Mouse (Mus musculus) MEL (cell line): Measurements from ENCODE around the gene Nfkbib. TPM values are rescaled to one million over a fixed set of nuclear protein-coding genes. Genes with fewer than 3 reads are reported as not detected.

Experiments used
- DNase-seq: peaks from one replicate; pipeline ENCODE4 v3.0.0; 2011; ENCODE audit warnings: low read depth, low spot score
- H3K27ac ChIP-seq: 2 replicates; pipeline ENCODE4 v1.5.1; 2012; ENCODE audit warnings: low read depth, mild to moderate bottlenecking, control low read depth, low read length, moderate library complexity; ENCODE audit not compliant: control insufficient read depth
- H3K27me3 ChIP-seq, 2 experiments: fragments of 150-350 bp in 1 of 2; sonication (generic) in 1 of 2; 2 replicates each; pipeline ENCODE4 v1.6.1; 2012; ENCODE audit warnings: low read length in 2 of 2, mild to moderate bottlenecking in 2 of 2, improper control_type of control experiment in 1 of 2, moderate library complexity in 1 of 2; ENCODE audit not compliant: insufficient read depth in 2 of 2, control insufficient read depth in 1 of 2
- H3K36me3 ChIP-seq, 2 experiments: 2 replicates each; pipeline ENCODE4 v1.6.1; 2012 to 2014; ENCODE audit warnings: low read length in 2 of 2, improper control_type of control experiment in 1 of 2, inconsistent platforms in 1 of 2, mild to moderate bottlenecking in 1 of 2; ENCODE audit not compliant: insufficient read depth in 2 of 2, control insufficient read depth in 1 of 2
- H3K4me1 ChIP-seq, 2 experiments: fragments of 150-350 bp in 1 of 2; sonication (generic) in 1 of 2; 2 replicates each; pipeline ENCODE4 v1.6.1; 2012; ENCODE audit warnings: low read length in 2 of 2, improper control_type of control experiment in 1 of 2, mild to moderate bottlenecking in 1 of 2; ENCODE audit not compliant: insufficient read depth in 2 of 2, control insufficient read depth in 1 of 2
- H3K4me3 ChIP-seq, 2 experiments: fragments of 150-350 bp in 1 of 2; sonication (generic) in 1 of 2; 2 replicates each; pipeline ENCODE4 v1.5.1; 2012; ENCODE audit warnings: low read depth in 2 of 2, low read length in 2 of 2, mild to moderate bottlenecking in 2 of 2, moderate library complexity in 2 of 2, control low read depth in 1 of 2, improper control_type of control experiment in 1 of 2; ENCODE audit not compliant: control insufficient read depth in 1 of 2, insufficient read depth in 1 of 2
- H3K79me2 ChIP-seq: 2 replicates; pipeline ENCODE4 v1.6.1; 2012; ENCODE audit warnings: mild to moderate bottlenecking, low read length, moderate library complexity; ENCODE audit not compliant: control insufficient read depth, poor library complexity, insufficient read depth
- H3K9ac ChIP-seq: 2 replicates; pipeline ENCODE4 v1.6.1; 2012; ENCODE audit warnings: low read depth, mild to moderate bottlenecking, control low read depth, low read length, moderate library complexity; ENCODE audit not compliant: control insufficient read depth, poor library complexity, severe bottlenecking
- H3K9me3 ChIP-seq: fragments of 150-350 bp; sonication (generic); replicated peaks from 2 replicates; pipeline ENCODE4 v1.6.1; 2012; ENCODE audit warnings: mild to moderate bottlenecking, low read length, improper control_type of control experiment, moderate library complexity; ENCODE audit not compliant: insufficient read depth
- BHLHE40 ChIP-seq: IDR thresholded peaks from 2 replicates; pipeline ENCODE4 v1.6.1; 2012; ENCODE audit warnings: low read depth, mild to moderate bottlenecking, inconsistent platforms, low read length, improper control_type of control experiment, borderline replicate concordance
- CHD1 ChIP-seq: IDR thresholded peaks from 2 replicates; pipeline ENCODE4 v1.6.1; 2012; ENCODE audit warnings: low read depth, mild to moderate bottlenecking, inconsistent platforms, low read length, improper control_type of control experiment
- CHD2 ChIP-seq: IDR thresholded peaks from 2 replicates; pipeline ENCODE4 v1.6.1; 2011; ENCODE audit warnings: low read length, improper control_type of control experiment
- CTCF ChIP-seq, 3 experiments: IDR thresholded peaks in 2 of 3; conservative IDR thresholded peaks in 1 of 3; 2 replicates each; pipeline ENCODE4 v1.5.1; 2011 to 2012; ENCODE audit warnings: low read length in 3 of 3, low read depth in 2 of 3, mild to moderate bottlenecking in 2 of 3, improper control_type of control experiment in 1 of 3, inconsistent platforms in 1 of 3, mixed read lengths in 1 of 3, moderate library complexity in 1 of 3; ENCODE audit not compliant: control insufficient read depth in 1 of 3, insufficient read depth in 1 of 3, poor library complexity in 1 of 3, severe bottlenecking in 1 of 3
- ELF1 ChIP-seq: IDR thresholded peaks from 2 replicates; pipeline ENCODE4 v1.6.1; 2014; ENCODE audit warnings: low read depth, mild to moderate bottlenecking, inconsistent platforms, low read length, improper control_type of control experiment, moderate library complexity
- EP300 ChIP-seq, 2 experiments: IDR thresholded peaks; 2 replicates each; pipeline ENCODE4 v1.6.1; 2011; ENCODE audit warnings: improper control_type of control experiment in 2 of 2, low read length in 2 of 2, low read depth in 1 of 2, mild to moderate bottlenecking in 1 of 2
- ETS1 ChIP-seq: IDR thresholded peaks from 2 replicates; pipeline ENCODE4 v1.6.1; 2012; ENCODE audit warnings: low read depth, mild to moderate bottlenecking, inconsistent platforms, low read length, improper control_type of control experiment, moderate library complexity
- GABPA ChIP-seq: IDR thresholded peaks from 2 replicates; pipeline ENCODE4 v1.6.1; 2012; ENCODE audit warnings: low read depth, mild to moderate bottlenecking, inconsistent platforms, low read length, improper control_type of control experiment, moderate library complexity
- GATA1 ChIP-seq: IDR thresholded peaks from 2 replicates; pipeline ENCODE4 v1.6.1; 2011; ENCODE audit warnings: low read depth, low read length, improper control_type of control experiment
- KAT2A ChIP-seq: conservative IDR thresholded peaks from 2 replicates; pipeline ENCODE4 v1.6.1; 2012; ENCODE audit warnings: low read depth, low read length, improper control_type of control experiment, inconsistent platforms
- MAFK ChIP-seq: IDR thresholded peaks from 2 replicates; pipeline ENCODE4 v1.6.1; 2011; ENCODE audit warnings: low read depth, mild to moderate bottlenecking, low read length, improper control_type of control experiment, borderline replicate concordance
- MAX ChIP-seq: IDR thresholded peaks from 2 replicates; pipeline ENCODE4 v1.6.1; 2011; ENCODE audit warnings: low read length, improper control_type of control experiment
- MAZ ChIP-seq: IDR thresholded peaks from 2 replicates; pipeline ENCODE4 v1.6.1; 2012; ENCODE audit warnings: low read depth, mild to moderate bottlenecking, inconsistent platforms, low read length, improper control_type of control experiment
- MEF2A ChIP-seq: IDR thresholded peaks from 2 replicates; pipeline ENCODE4 v1.6.1; 2014; ENCODE audit warnings: low read depth, mild to moderate bottlenecking, inconsistent platforms, low read length, improper control_type of control experiment; ENCODE audit not compliant: poor library complexity, insufficient replicate concordance, severe bottlenecking; ENCODE audit errors: extremely low read depth
- MYB ChIP-seq: IDR thresholded peaks from 2 replicates; pipeline ENCODE4 v1.6.1; 2011; ENCODE audit warnings: mild to moderate bottlenecking, low read depth, low read length, improper control_type of control experiment
- MYC ChIP-seq: IDR thresholded peaks from 2 replicates; pipeline ENCODE4 v1.6.1; 2011; ENCODE audit warnings: low read depth, mild to moderate bottlenecking, low read length, improper control_type of control experiment, moderate library complexity
- NELFE ChIP-seq: IDR thresholded peaks from 2 replicates; pipeline ENCODE4 v1.6.1; 2011; ENCODE audit warnings: low read depth, low read length, improper control_type of control experiment
- POLR2A ChIP-seq, 2 experiments: IDR thresholded peaks; 2 replicates each; pipeline ENCODE4 v1.6.1; 2011 to 2012; ENCODE audit warnings: low read length in 2 of 2, mild to moderate bottlenecking in 2 of 2, control low read depth in 1 of 2, improper control_type of control experiment in 1 of 2, low read depth in 1 of 2, moderate library complexity in 1 of 2; ENCODE audit not compliant: control insufficient read depth in 1 of 2, insufficient read depth in 1 of 2, poor library complexity in 1 of 2
- POLR2AphosphoS5 ChIP-seq: IDR thresholded peaks from 2 replicates; pipeline ENCODE4 v1.6.1; 2012; ENCODE audit warnings: low read depth, borderline replicate concordance, mild to moderate bottlenecking, inconsistent platforms, low read length, moderate library complexity, mixed read lengths
- RCOR1 ChIP-seq: IDR thresholded peaks from 2 replicates; pipeline ENCODE4 v1.6.1; 2012; ENCODE audit warnings: low read depth, mild to moderate bottlenecking, inconsistent platforms, low read length, improper control_type of control experiment
- SMC3 ChIP-seq: IDR thresholded peaks from 2 replicates; pipeline ENCODE4 v1.6.1; 2011; ENCODE audit warnings: low read depth, low read length, improper control_type of control experiment
- TAL1 ChIP-seq: IDR thresholded peaks from 2 replicates; pipeline ENCODE4 v1.6.1; 2012; ENCODE audit warnings: mild to moderate bottlenecking, inconsistent platforms, low read length, moderate library complexity, mixed read lengths
- TBP ChIP-seq: IDR thresholded peaks from 2 replicates; pipeline ENCODE4 v1.8.0; 2011; ENCODE audit warnings: low read depth, low read length, improper control_type of control experiment
- TCF12 ChIP-seq: IDR thresholded peaks from 2 replicates; pipeline ENCODE4 v1.6.1; 2014; ENCODE audit warnings: low read depth, mild to moderate bottlenecking, inconsistent platforms, low read length, improper control_type of control experiment, moderate library complexity
- USF2 ChIP-seq, 2 experiments: IDR thresholded peaks; 2 replicates each; pipeline ENCODE4 v1.6.1; 2011 to 2012; ENCODE audit warnings: improper control_type of control experiment in 2 of 2, low read length in 2 of 2, borderline replicate concordance in 1 of 2, inconsistent platforms in 1 of 2, low read depth in 1 of 2, mild to moderate bottlenecking in 1 of 2; ENCODE audit not compliant: insufficient read depth in 1 of 2
- ZKSCAN1 ChIP-seq: IDR thresholded peaks from 2 replicates; pipeline ENCODE4 v1.6.1; 2012; ENCODE audit warnings: low read depth, mild to moderate bottlenecking, inconsistent platforms, low read length, improper control_type of control experiment, moderate library complexity
- polyA plus RNA-seq, 2 experiments: library from polyadenylated mRNA; stranded (reverse) in 1 of 2; unstranded in 1 of 2; fragments of >175 nt in 1 of 2; fragments of >200 nt in 1 of 2; gene quantifications; 2 replicates each; pipeline versions ENCODE4 v1.2.1 to v1.2.4; 2012; ENCODE audit warnings: low replicate concordance in 2 of 2, low read depth in 1 of 2; ENCODE audit not compliant: insufficient read length in 2 of 2, insufficient read depth in 1 of 2, missing spikeins in 1 of 2
- total RNA-seq: library from RNA; depleted of rRNA; stranded (reverse); fragments of 300-350 nt; gene quantifications from 2 replicates; pipeline ENCODE4 v1.2.3, GENCODE M21; 2012

Gene Nfkbib
- total and polyA plus RNA-seq, 3 experiments = 32.9 to 52.7 TPM; not detected in 1

DNA sequence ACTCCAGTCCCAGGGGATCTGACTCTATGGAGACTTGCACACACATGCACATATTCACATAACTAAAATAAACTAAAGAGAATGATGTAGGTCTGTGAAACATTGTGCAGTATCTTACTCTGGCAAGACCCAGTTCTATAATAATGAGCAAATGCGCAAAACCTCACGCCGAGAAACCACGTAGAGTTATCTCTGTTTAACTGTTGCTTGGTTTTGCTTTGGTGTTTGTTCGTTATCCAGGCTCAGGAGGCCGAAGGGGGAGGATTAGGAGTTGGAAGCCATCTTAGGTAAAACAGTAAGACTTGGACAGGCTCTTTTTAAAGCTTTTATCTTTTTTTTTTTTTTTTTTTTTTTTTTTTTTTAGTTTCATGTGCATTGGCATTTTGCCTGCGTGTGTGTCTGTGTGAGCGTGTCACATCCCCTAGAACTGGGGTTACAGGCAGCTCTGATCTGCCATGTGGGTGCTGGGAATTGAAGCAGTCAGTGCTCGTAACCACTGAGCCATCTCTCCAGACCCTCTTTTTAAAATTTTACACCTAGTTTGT, 2.2 kb upstream of the Nfkbib start (continued):
- TF ChIP-seq BHLHE40 = no peak
- no peak for TF ChIP-seq MAZ
- TF ChIP-seq POLR2A (IDR thresholded peaks at IDR 0.05; ENCODE audit: control insufficient read depth in 1 of 2, insufficient read depth in 1 of 2, low read depth in 1 of 2, low read length in 2 of 2, poor library complexity in 1 of 2) = no peak
- peak; percentile 69; the same call in 1 of the 2 replicates for TF ChIP-seq TCF12
- no peak for TF ChIP-seq TBP
- TF ChIP-seq ZKSCAN1 = no peak
- peak; percentile 14; the same call in 1 of the 2 replicates for TF ChIP-seq KAT2A
- no peak for TF ChIP-seq NELFE
- peak; percentile 41; the same call in 1 of the 2 replicates for TF ChIP-seq ETS1
- TF ChIP-seq POLR2AphosphoS5 = no peak
- peak; percentile 7 to 75; a peak in 1 of 4 replicates for TF ChIP-seq EP300 (IDR thresholded peaks at IDR 0.05; ENCODE audit: low read depth in 1 of 2, low read length in 2 of 2)
- TF ChIP-seq MEF2A = 0 out of 2 replicates have a peak, but pooled peaks have one; percentile 12
- TF ChIP-seq CTCF (IDR thresholded peaks at IDR 0.05 in 2 of 3, conservative IDR thresholded peaks at IDR 0.05 in 1 of 3; ENCODE audit: control insufficient read depth in 1 of 3, insufficient read depth in 1 of 3, low read depth in 2 of 3, low read length in 3 of 3, poor library complexity in 1 of 3, severe bottlenecking in 1 of 3) = no peak
- no peak for TF ChIP-seq USF2 (IDR thresholded peaks at IDR 0.05; ENCODE audit: borderline replicate concordance in 1 of 2, insufficient read depth in 1 of 2, low read depth in 1 of 2, low read length in 2 of 2)
- peak; percentile 28 for TF ChIP-seq TAL1
- TF ChIP-seq CHD1 = no peak
- no peak for TF ChIP-seq MYB
- TF ChIP-seq ELF1 = no peak
- peak; percentile 53 for TF ChIP-seq GATA1

DNA sequence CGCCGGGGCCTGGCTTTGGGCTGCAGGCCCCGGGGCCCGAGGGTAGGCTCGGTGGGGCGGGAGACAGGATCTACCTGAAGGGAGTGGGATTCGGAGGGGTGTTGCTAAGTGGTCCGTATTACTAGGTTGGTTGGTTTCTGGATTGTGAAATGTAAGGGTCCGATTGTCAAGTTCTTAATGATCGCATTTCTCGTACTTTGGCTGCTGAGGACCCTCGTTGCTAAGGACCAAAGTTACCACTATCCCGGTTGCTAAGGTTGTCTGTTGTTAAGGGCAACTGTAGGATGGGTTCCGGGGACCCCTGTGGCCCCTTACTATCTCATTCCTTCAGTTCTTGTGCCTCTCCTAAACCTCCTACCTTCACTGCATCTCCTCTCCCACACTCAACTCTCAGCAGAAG, 402 bp downstream of the Nfkbib start:
- Histone ChIP-seq H3K79me2 (peaks cover 20% of the 10 kb centered on the region), H3K27ac (no peak overlapping the region), H3K4me1 (peaks cover 27 to 46% of the 10 kb centered on the region in 2 experiments), H3K9me3 (no peaks in the 10 kb centered on the region), H3K9ac (peak overlapping the region; percentile 63)
- peak; percentile 45 for DNase-seq
- no peak for TF ChIP-seq ETS1
- TF ChIP-seq RCOR1 = no peak
- TF ChIP-seq MAZ = no peak
- TF ChIP-seq GABPA = no peak
- no peak for TF ChIP-seq MAX
- TF ChIP-seq MYC = no peak
- TF ChIP-seq SMC3 = no peak
- no peak for TF ChIP-seq EP300 (IDR thresholded peaks at IDR 0.05; ENCODE audit: low read depth in 1 of 2, low read length in 2 of 2)
- TF ChIP-seq MAFK = no peak
- no peak for TF ChIP-seq CHD2
- TF ChIP-seq, all 39 proteins: peak for 0
- H3K27me3 ChIP-seq = no peaks in the 10 kb centered on the region
- peaks cover 0 to 32% of the 10 kb centered on the region in 2 experiments; a peak in 3 of 4 replicates for H3K36me3 ChIP-seq
- H3K4me3 ChIP-seq = peak overlapping the region; percentile 63 to 81
